Mouse (Mus musculus) heart, embryonic 16.5 days (tissue): ENCODE data around the gene Cel. TPM values are rescaled to one million over a fixed set of nuclear protein-coding genes. Genes with fewer than 3 reads are reported as not detected.
A peak's percentile ranks its signal among the peaks of the same experiment; 100 is the strongest.

Source experiments
- ATAC-seq: fragments of 200-750 bp; cut with Nextera tagmentation; replicated peaks from 2 replicates; pipeline ENCODE4 v1.8.0; 2017; ENCODE audit warnings: moderate number of reproducible peaks; ENCODE audit not compliant: insufficient read depth, low FRiP score; ENCODE audit errors: extremely low read depth
- H3K27ac ChIP-seq: fragments of 300-500 bp; sonication (generic); 2 replicates; pipeline ENCODE4 v1.5.1; 2014; ENCODE audit warnings: mild to moderate bottlenecking, low read length, control low read depth, moderate library complexity
- H3K27me3 ChIP-seq: fragments of 300-500 bp; sonication (generic); 2 replicates; pipeline ENCODE4 v1.6.1; 2014; ENCODE audit warnings: low read length, mixed read lengths; ENCODE audit not compliant: control insufficient read depth, insufficient read depth
- H3K36me3 ChIP-seq: fragments of 300-500 bp; sonication (generic); 2 replicates; pipeline ENCODE4 v1.6.1; 2014; ENCODE audit not compliant: control insufficient read depth, insufficient read depth
- H3K4me1 ChIP-seq: fragments of 300-500 bp; sonication (generic); 2 replicates; pipeline ENCODE4 v1.6.1; 2014; ENCODE audit warnings: low read length, mixed read lengths; ENCODE audit not compliant: control insufficient read depth, insufficient read depth
- H3K4me2 ChIP-seq: fragments of 300-500 bp; sonication (generic); 2 replicates; pipeline ENCODE4 v1.6.1; 2014; ENCODE audit warnings: low read depth, mild to moderate bottlenecking, control low read depth, low read length
- H3K4me3 ChIP-seq: fragments of 300-500 bp; sonication (generic); 2 replicates; pipeline ENCODE4 v1.5.1; 2014; ENCODE audit warnings: mild to moderate bottlenecking, control low read depth, low read length
- H3K9ac ChIP-seq: fragments of 300-500 bp; sonication (generic); 2 replicates; pipeline ENCODE4 v1.6.1; 2014; ENCODE audit warnings: low read length, control low read depth
- H3K9me3 ChIP-seq: fragments of 300-500 bp; sonication (generic); replicated peaks from 2 replicates; pipeline ENCODE4 v1.6.1; 2016; ENCODE audit warnings: low read length; ENCODE audit not compliant: control insufficient read depth
- WGBS: fragments of 180-500 bp; shearing (Covaris S2); extraction: QIAGEN DNeasy Blood & Tissue Kit; methylation state at CpG from one replicate; pipeline ENCODE4 v1.1.7; 2014; 5-methylcytosine and 5-hydroxymethylcytosine counted together
- polyA plus RNA-seq: library from polyadenylated mRNA; unstranded; fragments of >200 nt; fragmentation: Nextera tagmentation; extraction: Ambion mirVana; gene quantifications from 2 replicates; pipeline ENCODE4 v1.2.1, GENCODE M21; 2015

The Cel gene
- polyA plus RNA-seq, 1 experiment from 2014 or later = 0.30 TPM

DNA sequence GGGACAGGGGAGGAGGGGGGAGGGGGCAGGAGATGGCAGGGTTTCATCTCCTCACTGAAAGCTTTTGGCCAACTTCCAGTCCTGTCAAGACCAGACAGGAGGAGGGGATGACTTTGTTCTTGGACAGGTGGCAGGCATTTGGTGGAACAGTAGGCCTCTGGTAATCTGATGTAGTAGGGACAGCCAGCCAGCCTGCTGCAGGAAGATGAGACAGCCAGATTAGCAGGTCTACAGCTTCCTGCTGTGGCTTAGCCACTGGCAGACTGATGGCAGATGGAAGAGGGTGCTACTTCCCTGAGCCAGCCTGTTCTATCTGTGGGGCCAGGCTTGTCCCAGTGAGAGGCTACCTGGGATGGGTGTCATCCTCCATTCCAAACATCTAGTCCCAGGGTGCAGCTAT, 17.2 kb downstream of the Cel start:
- Histone ChIP-seq H3K27ac (no peak overlapping the region), H3K27me3 (no peaks in the 10 kb centered on the region), H3K9me3 (no peaks in the 10 kb centered on the region), H3K4me1 (no peaks in the 10 kb centered on the region), H3K4me3 (no peak overlapping the region), H3K4me2 (no peak overlapping the region), H3K9ac (no peak overlapping the region), H3K36me3 (peaks cover 41% of the 10 kb centered on the region)
- ATAC-seq = no peak

DNA sequence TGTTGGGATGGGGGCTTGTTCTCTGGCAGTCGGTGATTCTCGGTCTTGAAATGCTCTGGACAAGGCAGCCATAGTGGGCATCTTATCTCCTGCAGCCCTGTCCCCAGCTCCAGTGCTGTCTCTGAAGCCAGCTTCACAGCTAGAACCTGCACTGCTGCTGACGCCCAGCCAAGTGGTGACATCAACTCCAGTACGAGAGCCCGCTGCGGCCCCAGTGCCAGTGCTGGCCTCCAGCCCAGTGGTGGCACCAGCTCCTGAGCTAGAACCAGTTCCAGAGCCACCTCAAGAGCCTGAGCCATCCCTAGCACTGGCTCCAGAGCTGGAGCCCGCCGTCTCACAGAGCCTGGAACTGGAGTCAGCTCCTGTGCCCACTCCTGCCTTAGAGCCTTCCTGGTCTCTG, 19.3 kb downstream of the Cel start:
- no peak overlapping the region for H3K9ac ChIP-seq
- H3K4me1 ChIP-seq = peaks cover 16% of the 10 kb centered on the region
- no peak for ATAC-seq
- H3K27me3 ChIP-seq = no peaks in the 10 kb centered on the region
- H3K9me3 ChIP-seq = no peaks in the 10 kb centered on the region
- WGBS = 79% methylated on average over 8 of the region's 8 CpGs
- no peak overlapping the region for H3K4me2 ChIP-seq
- no peak overlapping the region for H3K27ac ChIP-seq
- H3K4me3 ChIP-seq = no peak overlapping the region
- H3K36me3 ChIP-seq = peaks cover 28% of the 10 kb centered on the region

DNA sequence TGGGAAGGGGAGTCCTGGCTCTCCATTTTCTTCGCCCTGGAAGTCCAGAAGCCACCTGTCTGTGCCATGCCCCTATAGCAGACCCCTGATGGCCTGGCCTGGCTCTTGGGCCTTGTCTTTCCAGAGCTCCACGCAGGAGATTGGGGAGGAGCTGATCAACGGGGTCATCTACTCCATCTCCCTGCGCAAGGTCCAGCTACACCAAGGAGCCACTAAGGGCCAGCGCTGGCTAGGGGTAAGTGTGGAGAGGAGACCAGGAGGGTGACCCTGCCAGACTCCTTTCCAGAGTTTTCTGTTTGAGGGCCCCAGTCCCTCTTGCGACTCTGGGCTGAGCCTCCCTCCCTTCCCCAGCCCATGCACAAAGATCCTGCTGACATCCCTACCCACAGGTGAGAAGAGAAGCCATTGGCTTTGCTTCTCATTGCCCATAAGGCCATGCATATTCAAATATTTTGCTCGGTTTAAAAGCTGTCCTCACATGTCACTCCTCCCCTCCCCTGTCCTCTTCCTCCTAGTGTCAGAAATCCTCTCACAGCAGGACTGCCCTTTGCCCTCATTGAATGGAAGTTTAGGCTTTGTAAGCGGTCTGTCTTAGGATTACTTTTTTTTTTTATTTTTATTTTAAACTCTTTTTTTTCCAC, 22.5 kb downstream of the Cel start:
- H3K27ac ChIP-seq = no peak overlapping the region

DNA sequence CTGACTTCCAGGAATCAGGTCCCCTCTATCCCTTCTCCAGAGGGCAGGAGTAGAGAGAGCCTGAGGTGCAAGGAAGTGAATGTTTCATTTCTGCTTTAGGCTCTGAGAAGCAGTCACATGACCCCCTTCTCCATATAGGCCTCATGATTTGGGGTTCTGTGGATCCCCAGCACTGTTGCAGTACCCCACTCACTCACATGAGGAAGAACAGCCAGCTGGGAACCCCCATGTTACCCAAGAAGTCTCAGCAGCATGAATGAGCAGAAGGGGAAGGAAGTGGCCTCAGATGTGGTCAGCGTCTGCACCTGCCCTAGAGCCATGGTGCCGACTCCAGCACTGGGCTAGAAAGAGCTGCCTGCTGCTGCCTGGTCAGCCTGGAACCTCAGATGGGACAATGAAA, 23.3 kb downstream of the Cel start:
- no peak overlapping the region for H3K4me3 ChIP-seq
- H3K36me3 ChIP-seq = peaks cover 12% of the 10 kb centered on the region; the same call in 1 of the 2 replicates
- H3K27me3 ChIP-seq = no peaks in the 10 kb centered on the region
- no peaks in the 10 kb centered on the region for H3K9me3 ChIP-seq
- peak overlapping the region; percentile 60; the same call in 1 of the 2 replicates for H3K27ac ChIP-seq
- no peak for ATAC-seq
- WGBS = 55% methylated on average over 2 of the region's 2 CpGs
- H3K4me2 ChIP-seq = no peak overlapping the region
- H3K9ac ChIP-seq = peak overlapping the region; percentile 23
- H3K4me1 ChIP-seq = peaks cover 39% of the 10 kb centered on the region

More for the DNA sequence above, 22.5 kb downstream of the Cel start:
- Histone ChIP-seq H3K36me3 (peaks cover 19% of the 10 kb centered on the region), H3K4me3 (no peak overlapping the region), H3K4me1 (peaks cover 31% of the 10 kb centered on the region), H3K9me3 (no peaks in the 10 kb centered on the region), H3K9ac (no peak overlapping the region), H3K27me3 (no peaks in the 10 kb centered on the region), H3K4me2 (no peak overlapping the region)
- no peak for ATAC-seq
- WGBS = 84% methylated on average over 8 of the region's 8 CpGs

DNA sequence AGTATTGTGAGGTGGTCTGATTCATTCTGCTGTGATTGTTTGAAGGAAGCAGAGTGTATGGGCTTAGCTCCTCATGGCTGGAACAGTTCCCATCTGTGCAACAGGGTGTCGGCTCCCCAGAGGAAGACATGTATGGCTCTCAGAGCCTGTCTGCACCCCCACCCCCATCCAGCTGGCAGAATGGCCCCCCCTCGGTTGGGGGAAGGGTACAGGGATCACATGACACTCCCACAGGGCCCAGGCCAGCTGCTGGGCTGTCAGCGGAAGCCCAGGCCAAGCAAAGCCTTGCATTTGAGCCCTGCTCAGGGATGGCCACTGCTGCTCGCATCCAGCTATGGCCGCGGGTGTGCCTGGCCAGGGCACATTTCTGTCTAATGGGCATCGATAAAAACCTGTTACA, 24.0 kb downstream of the Cel start:
- 37% methylated on average over 7 of the region's 7 CpGs for WGBS
- Histone ChIP-seq H3K27me3 (no peaks in the 10 kb centered on the region), H3K4me1 (peaks cover 45% of the 10 kb centered on the region), H3K9me3 (no peaks in the 10 kb centered on the region), H3K36me3 (peaks cover 11% of the 10 kb centered on the region; the same call in 1 of the 2 replicates), H3K4me2 (no peak overlapping the region), H3K4me3 (no peak overlapping the region), H3K9ac (peak overlapping the region; percentile 23), H3K27ac (peak overlapping the region; percentile 60)
- no peak for ATAC-seq

DNA sequence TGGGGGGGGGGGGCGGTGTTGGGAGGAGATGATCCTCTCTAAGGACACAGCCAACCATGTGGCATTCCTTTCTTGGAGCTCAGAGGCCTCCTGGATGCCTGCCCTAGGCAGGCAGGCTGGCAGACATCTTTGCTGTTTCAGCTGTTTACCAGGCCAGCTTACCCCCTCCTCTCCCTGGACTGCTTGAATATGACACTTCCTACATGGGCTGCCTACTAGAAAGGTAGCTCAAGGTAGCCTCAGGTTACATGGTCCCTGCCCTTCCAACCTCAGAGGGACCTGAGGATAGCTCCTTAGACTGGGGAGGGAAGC, 24.4 kb downstream of the Cel start:
- Histone ChIP-seq H3K36me3 (peaks cover 9% of the 10 kb centered on the region; the same call in 1 of the 2 replicates), H3K4me1 (peaks cover 50% of the 10 kb centered on the region), H3K9me3 (no peaks in the 10 kb centered on the region), H3K27ac (peak overlapping the region; percentile 60), H3K4me2 (no peak overlapping the region), H3K27me3 (no peaks in the 10 kb centered on the region), H3K9ac (peak overlapping the region; percentile 23; the same call in 1 of the 2 replicates), H3K4me3 (no peak overlapping the region)
- WGBS = 40% methylated on average over 1 of the region's 1 CpGs
- no peak for ATAC-seq

DNA sequence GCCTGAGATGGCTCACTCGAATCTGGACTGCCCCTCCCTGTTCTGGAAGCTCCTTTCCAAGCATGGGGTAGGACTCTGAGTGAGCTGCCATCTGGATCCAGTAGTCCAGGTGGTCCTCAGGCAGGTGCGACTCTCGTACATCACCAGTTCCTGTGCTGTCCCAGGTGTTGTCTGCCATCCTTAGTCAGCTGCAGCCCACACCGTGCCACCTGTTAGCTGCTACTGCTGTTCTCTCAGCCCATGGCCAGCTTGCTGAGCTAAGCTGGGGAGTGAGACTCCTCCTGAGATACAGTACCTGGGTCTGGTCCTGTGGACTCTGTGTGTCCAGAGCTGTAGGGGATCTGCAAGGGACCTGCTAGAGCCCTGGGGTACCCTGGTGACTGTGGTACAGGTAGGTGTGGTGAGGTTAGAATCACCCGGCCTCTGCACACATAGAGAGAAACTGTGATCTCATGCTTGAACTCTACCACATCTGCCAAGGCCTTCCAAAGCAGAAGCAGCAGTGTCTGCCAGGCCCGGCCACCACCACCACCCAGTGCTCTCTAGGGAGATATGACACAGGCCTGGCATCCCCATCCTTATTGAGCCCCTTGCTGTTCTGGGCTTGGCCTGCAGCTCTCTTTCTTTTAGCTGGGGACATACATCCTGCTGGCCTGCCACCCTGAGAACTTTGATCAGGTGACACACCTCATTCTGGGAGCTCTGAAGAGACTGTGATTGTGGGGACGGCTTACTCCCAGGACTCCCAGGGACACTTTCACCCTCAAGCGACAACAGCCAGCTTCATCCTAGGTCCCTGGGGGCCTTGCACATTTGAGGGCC, 25.0 kb downstream of the Cel start:
- Histone ChIP-seq H3K27me3 (no peaks in the 10 kb centered on the region), H3K36me3 (0 out of 2 replicates have a peak, but pooled peaks cover 5% of the 10 kb centered on the region), H3K9me3 (no peaks in the 10 kb centered on the region), H3K4me2 (no peak overlapping the region), H3K4me1 (peaks cover 52% of the 10 kb centered on the region), H3K9ac (no peak overlapping the region), H3K4me3 (no peak overlapping the region), H3K27ac (peak overlapping the region; percentile 60; the same call in 1 of the 2 replicates)
- no peak for ATAC-seq
- WGBS = 73% methylated on average over 8 of the region's 8 CpGs

DNA sequence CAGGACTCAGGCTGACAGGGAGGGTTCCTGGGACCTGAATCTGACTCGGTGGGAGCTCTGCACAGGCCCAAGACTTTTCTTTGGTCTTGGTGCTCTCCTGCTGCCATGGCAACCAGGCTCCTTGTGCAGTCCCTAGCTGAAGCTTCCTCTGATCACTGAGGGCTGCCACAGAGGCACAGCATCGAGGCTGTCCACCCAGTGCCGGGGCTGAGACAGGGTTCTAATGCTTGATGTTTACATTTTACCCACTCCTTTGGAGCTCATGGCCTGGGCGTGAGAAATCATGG, 25.6 kb downstream of the Cel start:
- H3K36me3 ChIP-seq = 0 out of 2 replicates have a peak, but pooled peaks cover 4% of the 10 kb centered on the region
- WGBS = 63% methylated on average over 4 of the region's 4 CpGs
- H3K27me3 ChIP-seq = no peaks in the 10 kb centered on the region
- no peak overlapping the region for H3K27ac ChIP-seq
- no peak overlapping the region for H3K4me2 ChIP-seq
- H3K4me3 ChIP-seq = no peak overlapping the region
- ATAC-seq = no peak
- no peak overlapping the region for H3K9ac ChIP-seq
- no peaks in the 10 kb centered on the region for H3K9me3 ChIP-seq
- peaks cover 58% of the 10 kb centered on the region for H3K4me1 ChIP-seq

DNA sequence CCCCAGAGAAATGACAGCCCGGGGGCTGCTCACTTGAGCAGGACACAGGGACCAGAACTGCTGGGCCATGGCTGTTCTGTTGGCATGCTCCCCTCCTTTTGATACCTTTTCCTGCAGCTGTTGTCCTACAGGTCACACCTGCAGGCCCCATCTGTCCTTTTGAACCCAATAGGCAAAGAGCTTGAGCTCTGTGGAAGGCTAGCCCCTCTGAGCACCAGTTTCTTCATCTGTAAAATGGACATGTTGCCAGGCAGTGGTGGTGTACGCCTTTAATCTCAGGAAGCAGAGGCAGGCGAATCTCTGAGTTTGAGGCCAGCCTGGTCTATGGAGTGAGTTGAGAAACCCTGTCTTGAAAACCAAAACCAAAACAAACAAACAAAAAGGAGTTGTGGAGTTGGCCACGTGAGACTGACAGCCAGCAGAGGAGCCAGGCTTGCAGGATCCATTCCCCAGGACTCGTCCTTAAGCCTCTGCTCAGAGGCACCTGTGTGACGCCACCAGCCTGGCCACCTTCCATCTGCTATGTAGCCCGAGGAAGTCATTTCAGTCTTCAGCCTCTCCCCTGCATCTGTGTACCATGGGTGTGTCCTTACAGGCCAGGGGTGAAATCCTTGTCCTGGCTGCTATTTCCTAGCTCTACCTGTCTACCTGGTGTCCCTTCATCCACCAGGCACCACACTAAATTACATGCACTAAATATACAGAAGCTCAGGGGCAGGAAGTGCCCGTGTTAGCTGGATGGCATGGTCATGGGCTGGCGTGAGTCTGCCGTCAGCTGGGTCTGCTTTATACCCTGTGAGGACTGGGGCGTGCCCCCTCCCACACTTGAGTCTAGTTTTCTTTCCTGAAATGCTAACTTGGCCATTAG, 26.2 kb downstream of the Cel start:
- Histone ChIP-seq H3K27ac (no peak overlapping the region; the same call in 1 of the 2 replicates), H3K4me1 (peaks cover 63% of the 10 kb centered on the region), H3K4me2 (no peak overlapping the region), H3K9me3 (no peaks in the 10 kb centered on the region), H3K36me3 (no peaks in the 10 kb centered on the region), H3K9ac (no peak overlapping the region), H3K27me3 (no peaks in the 10 kb centered on the region), H3K4me3 (no peak overlapping the region)
- 82% methylated on average over 11 of the region's 11 CpGs for WGBS
- ATAC-seq = no peak
